Mouse (Mus musculus): ENCODE results near the gene Prpf4. TPM values are rescaled to one million over a fixed set of nuclear protein-coding genes. Genes with fewer than 3 reads are reported as not detected.

The Prpf4 gene
- polyA plus RNA-seq, 1 experiment = 21.1 TPM

DNA sequence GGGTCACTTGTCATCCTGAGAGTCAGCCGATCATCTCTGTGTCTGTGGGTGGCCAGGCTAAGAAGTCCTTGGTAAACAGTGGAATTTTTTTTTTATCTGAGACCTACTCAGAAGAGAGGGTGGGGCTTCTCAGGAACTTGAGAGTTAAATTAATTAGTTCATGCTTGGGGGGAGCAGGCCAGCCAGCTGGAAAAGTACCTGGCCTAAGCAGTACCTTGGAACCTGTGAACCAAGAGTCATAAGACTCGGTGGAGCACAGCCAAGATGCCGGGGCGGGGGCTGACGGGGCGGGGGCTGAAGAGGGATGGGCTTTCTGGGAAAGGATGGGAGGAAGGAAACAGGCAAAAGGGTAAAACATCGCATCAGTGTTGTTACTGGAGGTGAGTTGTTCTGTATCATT is 29.3 kb downstream of the Prpf4 start:
- H3K36me3 ChIP-seq (ENCODE audit: control insufficient read depth, insufficient read depth, low read length) = no peaks in the 10 kb centered on the region
- H3K27me3 ChIP-seq (ENCODE audit: control insufficient read depth, insufficient read depth, low read length) = no peaks in the 10 kb centered on the region
- WGBS = 97% methylated on average over 7 of the region's 7 CpGs
- H3K27ac ChIP-seq (ENCODE audit: control insufficient read depth, insufficient read depth, low read length) = no peak overlapping the region
- H3K4me1 ChIP-seq (replicated peaks; ENCODE audit: control insufficient read depth, insufficient read depth, low read length) = no peaks in the 10 kb centered on the region
- H3K4me3 ChIP-seq (ENCODE audit: control insufficient read depth, insufficient read depth, low read length) = no peak overlapping the region
- TF ChIP-seq CTCF (IDR thresholded peaks at IDR 0.05; ENCODE audit: borderline replicate concordance, control insufficient read depth, extremely low read depth, insufficient read depth, low read length, poor library complexity) (no peak), POLR2A (IDR thresholded peaks at IDR 0.05; ENCODE audit: control insufficient read depth, extremely low read depth, insufficient read depth, low read length, poor library complexity) (no peak)
- no peak for DNase-seq

DNA sequence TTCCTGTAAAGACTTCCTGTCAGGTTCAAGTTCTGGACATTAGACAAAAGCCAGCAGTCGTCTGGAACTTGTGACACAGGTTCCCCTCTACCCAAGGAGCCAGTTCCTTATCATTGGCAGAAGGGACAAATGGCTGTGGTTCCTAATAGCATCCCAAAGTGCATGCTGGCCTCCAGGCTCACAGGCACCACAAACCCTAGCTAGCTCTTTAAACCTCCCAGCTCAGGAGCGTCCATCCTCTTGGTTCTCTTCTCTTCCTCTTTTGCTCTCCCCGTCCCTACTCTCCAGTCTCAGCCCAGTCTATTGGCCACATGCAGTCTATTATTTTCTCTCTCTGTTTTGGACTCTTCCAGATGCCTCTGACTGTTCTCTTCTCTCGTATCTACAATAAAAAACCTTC is 31.2 kb downstream of the Prpf4 start:
- Histone ChIP-seq H3K36me3 (ENCODE audit: control insufficient read depth, insufficient read depth, low read length) (no peaks in the 10 kb centered on the region), H3K27me3 (ENCODE audit: control insufficient read depth, insufficient read depth, low read length) (no peaks in the 10 kb centered on the region), H3K27ac (ENCODE audit: control insufficient read depth, insufficient read depth, low read length) (no peak overlapping the region), H3K4me3 (ENCODE audit: control insufficient read depth, insufficient read depth, low read length) (no peak overlapping the region), H3K4me1 (replicated peaks; ENCODE audit: control insufficient read depth, insufficient read depth, low read length) (no peaks in the 10 kb centered on the region)
- no peak for TF ChIP-seq POLR2A (IDR thresholded peaks at IDR 0.05; ENCODE audit: control insufficient read depth, extremely low read depth, insufficient read depth, low read length, poor library complexity)
- TF ChIP-seq CTCF (IDR thresholded peaks at IDR 0.05; ENCODE audit: borderline replicate concordance, control insufficient read depth, extremely low read depth, insufficient read depth, low read length, poor library complexity) = no peak
- WGBS = 47% methylated on average over 4 of the region's 4 CpGs
- DNase-seq = no peak

DNA sequence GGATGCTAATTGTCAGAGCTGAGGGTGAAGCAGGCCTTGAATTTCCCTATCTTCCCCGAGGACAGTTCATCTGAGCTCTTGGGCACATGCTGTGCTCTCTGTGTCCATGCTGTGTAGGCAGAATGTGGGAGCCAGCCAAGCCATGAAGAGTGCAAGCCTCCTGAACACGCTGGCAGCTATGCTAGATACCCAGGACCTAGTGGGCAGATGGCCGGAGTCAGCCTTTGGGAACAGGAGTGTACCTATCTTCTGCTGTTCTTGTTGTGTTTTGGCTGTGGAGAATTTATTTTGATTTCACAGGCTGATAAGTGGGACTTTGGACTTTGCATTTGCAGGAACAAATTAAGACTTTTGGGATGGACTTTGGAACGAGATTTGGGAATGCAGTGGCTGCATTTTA is 31.9 kb downstream of the Prpf4 start:
- 93% methylated on average over 4 of the region's 4 CpGs for WGBS
- Histone ChIP-seq H3K27me3 (ENCODE audit: control insufficient read depth, insufficient read depth, low read length) (no peaks in the 10 kb centered on the region), H3K36me3 (ENCODE audit: control insufficient read depth, insufficient read depth, low read length) (no peaks in the 10 kb centered on the region), H3K4me3 (ENCODE audit: control insufficient read depth, insufficient read depth, low read length) (no peak overlapping the region), H3K27ac (ENCODE audit: control insufficient read depth, insufficient read depth, low read length) (no peak overlapping the region), H3K4me1 (replicated peaks; ENCODE audit: control insufficient read depth, insufficient read depth, low read length) (no peaks in the 10 kb centered on the region)
- no peak for TF ChIP-seq POLR2A (IDR thresholded peaks at IDR 0.05; ENCODE audit: control insufficient read depth, extremely low read depth, insufficient read depth, low read length, poor library complexity)
- TF ChIP-seq CTCF (IDR thresholded peaks at IDR 0.05; ENCODE audit: borderline replicate concordance, control insufficient read depth, extremely low read depth, insufficient read depth, low read length, poor library complexity) = no peak
- no peak for DNase-seq

DNA sequence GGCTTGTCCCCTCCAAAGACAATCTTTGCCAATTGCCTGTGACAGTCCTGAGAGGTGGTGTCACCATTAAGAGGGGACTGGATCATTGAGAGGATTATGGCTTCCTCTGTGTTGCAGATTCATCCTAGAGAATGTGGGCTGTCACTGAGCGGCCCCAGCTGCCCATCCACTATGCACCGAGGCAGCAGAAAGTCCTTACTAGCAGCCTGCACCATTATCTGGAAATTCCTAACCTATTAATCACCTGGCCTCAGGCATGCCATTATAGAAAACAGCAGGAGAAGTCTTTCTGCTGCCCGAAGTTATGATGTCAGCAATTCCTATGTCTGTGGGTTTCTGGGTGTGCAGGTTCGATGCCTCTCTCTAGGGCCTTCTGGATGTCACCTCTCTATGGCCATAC is 32.4 kb downstream of the Prpf4 start:
- Histone ChIP-seq H3K4me3 (ENCODE audit: control insufficient read depth, insufficient read depth, low read length) (no peak overlapping the region), H3K27me3 (ENCODE audit: control insufficient read depth, insufficient read depth, low read length) (no peaks in the 10 kb centered on the region), H3K36me3 (ENCODE audit: control insufficient read depth, insufficient read depth, low read length) (no peaks in the 10 kb centered on the region), H3K27ac (ENCODE audit: control insufficient read depth, insufficient read depth, low read length) (no peak overlapping the region), H3K4me1 (replicated peaks; ENCODE audit: control insufficient read depth, insufficient read depth, low read length) (no peaks in the 10 kb centered on the region)
- no peak for DNase-seq
- 90% methylated on average over 4 of the region's 4 CpGs for WGBS
- TF ChIP-seq CTCF (IDR thresholded peaks at IDR 0.05; ENCODE audit: borderline replicate concordance, control insufficient read depth, extremely low read depth, insufficient read depth, low read length, poor library complexity) (no peak), POLR2A (IDR thresholded peaks at IDR 0.05; ENCODE audit: control insufficient read depth, extremely low read depth, insufficient read depth, low read length, poor library complexity) (no peak)

DNA sequence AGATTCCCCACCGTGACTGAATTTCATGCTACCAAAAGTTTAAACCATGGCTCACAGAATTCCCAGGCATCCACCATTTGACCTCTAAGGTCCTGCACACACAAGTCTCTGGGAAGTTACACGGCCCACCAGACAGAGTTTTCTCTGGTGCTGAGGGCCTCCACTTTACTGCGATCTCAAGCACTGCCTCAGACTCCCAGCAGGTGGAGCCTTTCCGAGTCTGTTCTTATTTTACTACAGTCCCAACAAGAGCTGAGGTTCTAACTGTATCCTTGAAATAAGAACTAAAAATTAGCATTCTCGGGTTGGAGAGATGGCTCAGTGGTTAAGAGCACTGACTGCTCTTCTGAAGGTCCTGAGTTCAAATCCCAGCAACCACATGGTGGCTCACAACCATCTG is 46.4 kb downstream of the Prpf4 start:
- 0 out of 2 replicates have a peak, but pooled peaks cover 2% of the 10 kb centered on the region for H3K4me1 ChIP-seq (replicated peaks; ENCODE audit: control insufficient read depth, insufficient read depth, low read length)
- H3K27ac ChIP-seq (ENCODE audit: control insufficient read depth, insufficient read depth, low read length) = no peak overlapping the region
- no peaks in the 10 kb centered on the region for H3K36me3 ChIP-seq (ENCODE audit: control insufficient read depth, insufficient read depth, low read length)
- TF ChIP-seq POLR2A (IDR thresholded peaks at IDR 0.05; ENCODE audit: control insufficient read depth, extremely low read depth, insufficient read depth, low read length, poor library complexity) (no peak), CTCF (IDR thresholded peaks at IDR 0.05; ENCODE audit: borderline replicate concordance, control insufficient read depth, extremely low read depth, insufficient read depth, low read length, poor library complexity) (no peak)
- H3K4me3 ChIP-seq (ENCODE audit: control insufficient read depth, insufficient read depth, low read length) = no peak overlapping the region
- DNase-seq = peak; percentile 55
- WGBS = 52% methylated on average over 5 of the region's 5 CpGs
- H3K27me3 ChIP-seq (ENCODE audit: control insufficient read depth, insufficient read depth, low read length) = no peaks in the 10 kb centered on the region

DNA sequence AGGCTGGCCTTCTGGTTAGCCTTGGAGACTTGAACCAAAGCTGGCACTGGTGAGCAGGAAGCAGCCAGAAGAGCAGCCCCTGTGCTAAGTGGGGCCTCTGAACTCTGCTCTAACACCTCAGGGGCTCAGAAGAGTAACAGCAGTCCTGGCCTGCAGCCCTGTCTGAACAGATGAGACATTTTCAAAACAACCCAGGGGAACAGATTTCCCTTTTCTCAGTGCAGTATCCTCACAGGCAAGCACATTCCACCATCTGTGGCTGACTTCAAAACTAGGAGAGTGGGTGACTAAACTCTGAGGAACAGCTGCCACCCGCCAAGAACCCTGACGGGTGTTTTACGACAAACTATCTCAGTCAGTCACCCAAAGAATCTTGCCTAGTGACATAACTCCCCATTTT is 50.5 kb downstream of the Prpf4 start:
- WGBS = 96% methylated on average over 3 of the region's 3 CpGs
- Histone ChIP-seq H3K27ac (ENCODE audit: control insufficient read depth, insufficient read depth, low read length) (no peak overlapping the region), H3K36me3 (ENCODE audit: control insufficient read depth, insufficient read depth, low read length) (no peaks in the 10 kb centered on the region), H3K27me3 (ENCODE audit: control insufficient read depth, insufficient read depth, low read length) (no peaks in the 10 kb centered on the region), H3K4me3 (ENCODE audit: control insufficient read depth, insufficient read depth, low read length) (no peak overlapping the region), H3K4me1 (replicated peaks; ENCODE audit: control insufficient read depth, insufficient read depth, low read length) (0 out of 2 replicates have a peak, but pooled peaks cover 2% of the 10 kb centered on the region)
- no peak for TF ChIP-seq CTCF (IDR thresholded peaks at IDR 0.05; ENCODE audit: borderline replicate concordance, control insufficient read depth, extremely low read depth, insufficient read depth, low read length, poor library complexity)
- TF ChIP-seq POLR2A (IDR thresholded peaks at IDR 0.05; ENCODE audit: control insufficient read depth, extremely low read depth, insufficient read depth, low read length, poor library complexity) = no peak
- no peak for DNase-seq

DNA sequence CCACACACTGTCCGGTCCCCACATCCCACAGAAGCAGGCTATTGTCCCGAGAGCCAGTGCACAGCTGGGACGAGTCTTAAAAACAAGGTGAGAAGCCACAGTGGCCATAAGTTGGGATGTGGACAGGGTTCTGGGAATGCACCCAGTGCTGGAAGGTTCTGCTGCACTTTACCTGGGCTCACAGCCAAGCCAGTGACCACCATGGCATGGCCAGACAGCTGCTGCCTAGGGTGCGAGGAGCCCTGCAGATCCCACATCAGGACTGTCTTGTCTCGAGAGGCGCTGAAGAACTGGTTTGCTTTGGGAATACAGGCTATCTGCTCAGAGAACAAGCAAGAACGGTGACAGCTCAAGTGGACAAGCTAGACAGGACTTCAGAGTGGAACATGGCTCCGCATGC is 51.8 kb downstream of the Prpf4 start:
- no peak overlapping the region for H3K27ac ChIP-seq (ENCODE audit: control insufficient read depth, insufficient read depth, low read length)
- DNase-seq = no peak
- no peaks in the 10 kb centered on the region for H3K36me3 ChIP-seq (ENCODE audit: control insufficient read depth, insufficient read depth, low read length)
- no peak overlapping the region for H3K4me3 ChIP-seq (ENCODE audit: control insufficient read depth, insufficient read depth, low read length)
- no peaks in the 10 kb centered on the region for H3K27me3 ChIP-seq (ENCODE audit: control insufficient read depth, insufficient read depth, low read length)
- no peak for TF ChIP-seq CTCF (IDR thresholded peaks at IDR 0.05; ENCODE audit: borderline replicate concordance, control insufficient read depth, extremely low read depth, insufficient read depth, low read length, poor library complexity)
- WGBS = 97% methylated on average over 8 of the region's 8 CpGs
- 0 out of 2 replicates have a peak, but pooled peaks cover 2% of the 10 kb centered on the region for H3K4me1 ChIP-seq (replicated peaks; ENCODE audit: control insufficient read depth, insufficient read depth, low read length)

All from thymus, adult 2 months (tissue).